Mouse (Mus musculus): ENCODE measurements around the gene Slc12a8. TPM values are rescaled to one million over a fixed set of nuclear protein-coding genes. Genes with fewer than 3 reads are reported as not detected.

The Slc12a8 gene
- polyA plus RNA-seq, 1 experiment from 2014 or later, result 0.09 TPM

DNA sequence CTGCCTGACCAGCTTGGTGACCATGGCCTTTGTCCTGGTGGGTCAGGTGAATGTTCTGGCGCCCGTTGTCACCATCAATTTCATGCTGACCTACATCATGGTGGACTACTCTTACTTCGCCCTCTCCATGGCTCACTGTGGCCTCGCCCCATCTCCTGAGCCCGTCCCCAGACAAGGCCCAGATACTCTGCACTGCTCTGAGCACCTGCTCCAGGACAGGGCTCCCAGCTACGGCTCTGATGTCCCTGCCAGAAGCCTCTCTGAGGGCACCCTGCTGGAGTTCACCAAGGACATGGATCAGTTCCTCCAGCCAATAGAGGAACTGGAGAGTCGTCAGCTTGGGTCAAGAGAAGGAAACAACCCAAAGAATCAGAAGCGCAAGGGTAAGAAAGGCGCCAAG, 107.5 kb downstream of the Slc12a8 start:
- WGBS (ENCODE audit: insufficient replicate concordance), result 66% methylated on average over 9 of the region's 9 CpGs
- Histone ChIP-seq H3K9me3 (replicated peaks) (no peaks in the 10 kb centered on the region), H3K9ac (no peak overlapping the region), H3K36me3 (replicated peaks) (no peaks in the 10 kb centered on the region), H3K4me1 (replicated peaks) (no peaks in the 10 kb centered on the region), H3K27me3 (no peaks in the 10 kb centered on the region), H3K4me2 (no peak overlapping the region), H3K27ac (replicated peaks) (no peak overlapping the region), H3K4me3 (replicated peaks) (no peak overlapping the region)
- no peak for ATAC-seq (ENCODE audit: insufficient read depth)

DNA sequence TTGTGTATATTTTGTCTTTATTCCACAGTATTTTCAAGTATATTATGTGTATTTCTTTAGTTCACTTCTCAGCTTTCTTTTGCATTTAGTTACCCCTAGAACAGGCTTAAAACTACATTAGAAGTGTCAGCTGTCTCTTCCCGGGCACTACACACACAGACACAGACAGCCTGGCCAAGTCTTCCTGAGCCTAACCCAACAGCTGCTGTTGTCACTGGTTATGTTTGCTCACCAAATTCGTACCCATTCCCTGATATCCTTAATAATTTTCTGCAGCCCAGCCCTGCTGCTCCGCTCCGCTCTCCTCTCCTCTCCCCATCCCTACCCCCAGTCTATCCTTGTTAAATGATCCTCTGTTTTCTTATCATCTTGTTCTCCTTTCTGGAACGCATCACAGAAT, 112.4 kb downstream of the Slc12a8 start:
- H3K9me3 ChIP-seq (replicated peaks), result no peaks in the 10 kb centered on the region
- ATAC-seq (ENCODE audit: insufficient read depth), result no peak
- no peaks in the 10 kb centered on the region for H3K36me3 ChIP-seq (replicated peaks)
- no peaks in the 10 kb centered on the region for H3K4me1 ChIP-seq (replicated peaks)
- WGBS (ENCODE audit: insufficient replicate concordance), result 59% methylated on average over 5 of the region's 5 CpGs
- H3K27ac ChIP-seq (replicated peaks), result no peak overlapping the region
- no peaks in the 10 kb centered on the region for H3K27me3 ChIP-seq
- H3K4me3 ChIP-seq (replicated peaks), result no peak overlapping the region
- H3K4me2 ChIP-seq, result no peak overlapping the region
- H3K9ac ChIP-seq, result no peak overlapping the region

DNA sequence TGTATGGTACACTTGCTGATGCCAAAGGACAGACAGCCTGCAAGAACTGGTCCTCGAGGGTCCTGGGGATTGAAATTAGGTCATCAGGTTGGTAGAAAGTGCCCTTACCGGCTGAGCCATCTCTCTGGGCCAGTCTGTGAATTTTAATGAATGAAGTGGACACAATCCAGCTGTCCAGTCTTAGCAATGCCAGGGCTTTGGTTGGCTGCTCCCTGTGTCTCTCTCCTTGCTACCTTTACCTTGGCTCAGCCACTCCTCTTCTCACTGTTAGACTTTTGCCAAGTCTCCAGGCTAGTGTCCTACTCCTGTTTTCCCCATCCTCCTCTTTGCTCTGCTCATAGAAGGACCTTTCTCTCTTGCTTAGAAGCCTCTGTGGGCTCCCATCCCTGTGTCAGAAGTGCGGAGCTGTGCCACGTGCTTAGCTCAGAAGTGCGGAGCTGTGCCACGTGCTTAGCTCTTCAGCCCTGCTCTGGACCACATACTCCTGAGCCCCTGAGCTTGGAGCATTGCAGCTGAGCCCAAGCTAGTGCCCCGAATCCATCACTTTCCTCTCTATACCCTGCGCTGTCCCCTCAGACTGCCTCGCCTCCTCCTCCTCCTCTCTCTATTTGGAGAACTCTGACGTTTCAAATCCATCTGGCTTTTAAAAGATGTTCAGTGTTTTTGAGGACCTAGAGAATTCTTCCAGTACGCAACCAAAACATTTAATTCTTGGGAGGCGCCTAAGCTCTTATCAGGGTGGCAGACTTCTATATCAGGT, 118.9 kb downstream of the Slc12a8 start:
- Histone ChIP-seq H3K4me3 (replicated peaks) (no peak overlapping the region), H3K4me2 (no peak overlapping the region)
- WGBS (ENCODE audit: insufficient replicate concordance), result 57% methylated on average over 12 of the region's 12 CpGs

DNA sequence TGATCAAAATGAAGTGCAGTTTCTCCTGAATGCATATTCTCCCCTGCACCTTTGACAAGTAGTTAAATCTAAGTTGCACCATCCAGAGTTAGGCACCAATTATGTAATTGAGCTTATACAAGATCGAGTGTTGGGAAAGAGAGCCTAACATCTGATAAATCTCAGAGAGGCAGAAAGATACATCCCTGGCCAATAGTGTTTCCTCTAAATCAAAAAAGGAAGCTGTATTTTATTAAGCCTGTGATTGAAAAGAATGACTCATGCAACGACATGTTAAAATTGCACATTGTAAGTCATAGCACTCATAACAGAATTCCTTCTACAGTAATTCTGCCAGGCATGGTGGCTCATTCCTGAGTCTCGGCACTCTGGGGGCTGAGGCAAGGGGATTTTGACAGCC, 124.7 kb downstream of the Slc12a8 start:
- no peaks in the 10 kb centered on the region for H3K9me3 ChIP-seq (replicated peaks)
- no peak overlapping the region for H3K27ac ChIP-seq (replicated peaks)
- ATAC-seq (ENCODE audit: insufficient read depth), result no peak
- 43% methylated on average over 3 of the region's 3 CpGs for WGBS (ENCODE audit: insufficient replicate concordance)
- H3K4me1 ChIP-seq (replicated peaks), result no peaks in the 10 kb centered on the region
- no peak overlapping the region for H3K4me3 ChIP-seq (replicated peaks)
- no peaks in the 10 kb centered on the region for H3K27me3 ChIP-seq
- H3K4me2 ChIP-seq, result no peak overlapping the region
- H3K9ac ChIP-seq, result no peak overlapping the region
- H3K36me3 ChIP-seq (replicated peaks), result no peaks in the 10 kb centered on the region

More for the DNA sequence above, 118.9 kb downstream of the Slc12a8 start:
- H3K9me3 ChIP-seq (replicated peaks), result no peaks in the 10 kb centered on the region
- H3K27me3 ChIP-seq, result no peaks in the 10 kb centered on the region
- H3K9ac ChIP-seq, result no peak overlapping the region
- H3K4me1 ChIP-seq (replicated peaks), result no peaks in the 10 kb centered on the region
- H3K36me3 ChIP-seq (replicated peaks), result no peaks in the 10 kb centered on the region
- no peak for ATAC-seq (ENCODE audit: insufficient read depth)
- no peak overlapping the region for H3K27ac ChIP-seq (replicated peaks)

DNA sequence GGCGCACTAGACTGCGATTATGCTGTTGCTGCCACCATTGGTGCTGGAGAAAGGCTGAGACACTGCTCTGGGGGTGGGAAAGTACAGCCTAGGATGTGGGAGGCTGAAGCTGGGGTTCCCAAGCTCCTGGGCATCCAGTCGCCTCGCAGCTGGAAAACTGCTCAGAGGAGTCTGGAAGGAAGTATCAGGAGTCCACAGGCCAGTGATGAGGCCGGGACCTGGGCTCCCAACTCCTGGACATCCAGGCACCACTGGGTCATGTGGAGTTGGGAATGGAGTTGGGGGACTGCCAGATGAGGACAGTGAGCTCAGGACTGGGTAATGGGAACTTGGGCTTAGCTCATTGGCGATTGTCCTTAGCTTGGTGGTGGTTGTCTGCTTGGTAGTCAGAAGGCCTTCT, 136.0 kb downstream of the Slc12a8 start:
- 72% methylated on average over 6 of the region's 6 CpGs for WGBS (ENCODE audit: insufficient replicate concordance)
- H3K9ac ChIP-seq, result no peak overlapping the region
- H3K27ac ChIP-seq (replicated peaks), result no peak overlapping the region
- no peak overlapping the region for H3K4me3 ChIP-seq (replicated peaks)
- no peak for ATAC-seq (ENCODE audit: insufficient read depth)
- H3K4me2 ChIP-seq, result no peak overlapping the region
- no peaks in the 10 kb centered on the region for H3K36me3 ChIP-seq (replicated peaks)
- no peaks in the 10 kb centered on the region for H3K4me1 ChIP-seq (replicated peaks)
- H3K9me3 ChIP-seq (replicated peaks), result no peaks in the 10 kb centered on the region
- no peaks in the 10 kb centered on the region for H3K27me3 ChIP-seq

DNA sequence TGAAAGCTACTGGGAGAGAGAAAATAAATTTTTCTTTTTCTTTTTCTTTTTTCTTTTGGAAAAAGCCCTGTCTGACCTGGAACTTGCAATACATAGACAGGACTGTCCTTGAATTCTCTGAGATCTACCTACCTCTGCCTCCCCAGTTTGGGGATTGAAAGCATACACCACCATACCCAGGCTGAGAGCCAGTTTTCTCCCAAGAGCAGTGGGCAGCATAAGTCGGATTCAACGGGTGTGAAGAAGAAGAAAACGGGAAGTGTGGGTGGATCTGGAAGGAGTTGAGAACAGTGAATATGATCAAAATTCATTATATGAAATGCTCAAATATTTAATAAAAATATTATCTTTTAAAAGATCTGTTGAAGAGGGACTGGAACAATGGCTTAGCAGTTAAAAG, 138.3 kb downstream of the Slc12a8 start:
- Histone ChIP-seq H3K27me3 (no peaks in the 10 kb centered on the region), H3K36me3 (replicated peaks) (no peaks in the 10 kb centered on the region), H3K4me1 (replicated peaks) (no peaks in the 10 kb centered on the region), H3K27ac (replicated peaks) (no peak overlapping the region), H3K9me3 (replicated peaks) (no peaks in the 10 kb centered on the region), H3K4me3 (replicated peaks) (no peak overlapping the region), H3K4me2 (no peak overlapping the region), H3K9ac (no peak overlapping the region)
- ATAC-seq (ENCODE audit: insufficient read depth), result no peak
- WGBS (ENCODE audit: insufficient replicate concordance), result 73% methylated on average over 3 of the region's 3 CpGs

DNA sequence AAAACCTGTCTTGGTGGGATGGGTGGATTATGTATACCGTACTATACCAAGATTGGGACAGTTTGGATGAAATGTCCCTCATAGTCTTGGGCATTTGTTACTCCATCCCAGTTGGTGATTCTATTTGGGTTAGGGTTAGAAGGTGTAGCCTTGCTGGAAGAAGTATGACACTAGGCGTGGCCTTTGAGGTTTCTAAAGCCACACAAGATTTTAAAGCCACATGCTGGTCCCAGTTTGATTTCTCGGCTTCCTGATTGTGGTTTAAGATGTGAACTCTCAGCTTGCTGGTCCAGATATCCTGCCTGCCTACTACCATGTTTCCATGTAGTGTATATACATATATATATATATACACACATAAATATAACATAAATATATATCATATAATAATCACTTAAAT, 140.1 kb downstream of the Slc12a8 start:
- WGBS (ENCODE audit: insufficient replicate concordance), result 37% methylated on average over 3 of the region's 3 CpGs
- Histone ChIP-seq H3K9me3 (replicated peaks) (no peaks in the 10 kb centered on the region), H3K27me3 (no peaks in the 10 kb centered on the region), H3K9ac (no peak overlapping the region), H3K36me3 (replicated peaks) (no peaks in the 10 kb centered on the region), H3K4me3 (replicated peaks) (no peak overlapping the region), H3K27ac (replicated peaks) (no peak overlapping the region), H3K4me2 (no peak overlapping the region), H3K4me1 (replicated peaks) (no peaks in the 10 kb centered on the region)
- no peak for ATAC-seq (ENCODE audit: insufficient read depth)

DNA sequence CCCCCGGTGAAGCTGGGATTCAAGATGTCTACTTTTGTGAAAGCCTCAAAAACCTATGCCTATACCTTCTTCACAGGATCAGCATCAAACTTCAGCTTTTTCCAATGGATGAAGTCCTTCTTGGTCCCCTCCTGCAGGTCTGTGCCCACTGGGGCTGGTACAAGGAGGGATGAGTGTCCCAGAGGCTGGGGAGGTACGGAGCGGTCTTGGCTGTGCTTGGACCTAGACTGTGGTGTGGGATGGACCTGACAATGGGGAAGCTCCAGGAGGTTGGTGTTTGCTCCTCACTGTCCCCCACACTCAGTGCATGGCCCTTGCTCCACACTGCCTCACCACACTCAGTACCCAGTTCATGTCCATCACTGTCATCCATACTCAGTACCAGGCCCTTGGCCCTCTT, 141.0 kb downstream of the Slc12a8 start:
- H3K27me3 ChIP-seq, result no peaks in the 10 kb centered on the region
- 75% methylated on average over 3 of the region's 3 CpGs for WGBS (ENCODE audit: insufficient replicate concordance)

DNA sequence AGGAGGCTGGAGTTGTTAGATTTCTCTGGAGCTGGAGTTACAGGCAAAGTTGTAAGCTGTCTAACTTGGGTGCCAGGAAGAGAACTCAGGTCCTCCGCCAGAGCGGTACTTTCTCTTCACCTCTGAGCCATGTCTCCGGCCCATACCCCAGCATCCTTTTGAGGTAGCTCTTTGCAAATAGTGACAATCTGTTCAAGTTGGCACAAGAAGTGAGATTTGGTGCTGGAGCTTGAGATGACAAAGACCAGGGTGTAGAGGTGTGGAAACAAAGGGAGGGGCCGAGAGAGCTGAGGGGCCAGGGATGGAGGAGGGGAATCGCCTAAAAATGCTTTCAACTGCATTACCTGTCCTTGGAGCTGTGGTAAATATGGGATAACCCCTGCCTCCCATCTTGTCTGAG, 142.4 kb downstream of the Slc12a8 start:
- no peak overlapping the region for H3K27ac ChIP-seq (replicated peaks)
- H3K36me3 ChIP-seq (replicated peaks), result no peaks in the 10 kb centered on the region
- H3K4me2 ChIP-seq, result no peak overlapping the region
- no peak for ATAC-seq (ENCODE audit: insufficient read depth)
- no peaks in the 10 kb centered on the region for H3K4me1 ChIP-seq (replicated peaks)
- H3K27me3 ChIP-seq, result no peaks in the 10 kb centered on the region
- no peak overlapping the region for H3K4me3 ChIP-seq (replicated peaks)
- no peaks in the 10 kb centered on the region for H3K9me3 ChIP-seq (replicated peaks)
- no peak overlapping the region for H3K9ac ChIP-seq
- whole genome bisulfite sequencing (ENCODE audit: insufficient replicate concordance), result 74% methylated on average over 5 of the region's 5 CpGs

More for the DNA sequence above, 141.0 kb downstream of the Slc12a8 start:
- Histone ChIP-seq H3K27ac (replicated peaks) (no peak overlapping the region), H3K36me3 (replicated peaks) (no peaks in the 10 kb centered on the region), H3K4me2 (no peak overlapping the region), H3K4me1 (replicated peaks) (no peaks in the 10 kb centered on the region), H3K9me3 (replicated peaks) (no peaks in the 10 kb centered on the region), H3K9ac (no peak overlapping the region), H3K4me3 (replicated peaks) (no peak overlapping the region)
- no peak for ATAC-seq (ENCODE audit: insufficient read depth)

DNA sequence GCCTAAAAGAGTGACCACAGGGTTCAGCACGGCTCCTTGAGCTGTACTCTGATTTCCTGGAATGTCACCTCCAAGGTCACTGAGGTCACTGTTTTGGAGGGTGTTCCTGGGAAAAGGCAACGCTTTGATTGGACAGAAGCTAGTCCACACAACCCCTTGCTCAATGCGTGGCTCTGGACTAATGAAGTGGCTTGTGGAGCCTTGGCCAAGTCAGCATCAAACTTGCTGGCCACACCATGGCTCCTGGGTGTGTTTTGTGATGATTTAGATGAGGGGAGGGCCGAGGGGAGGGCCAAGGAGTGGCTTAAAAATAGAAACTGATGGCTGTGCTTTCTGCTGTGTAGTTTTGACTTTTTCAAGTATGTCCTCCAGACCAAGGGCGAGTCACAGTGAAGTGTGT, 143.0 kb downstream of the Slc12a8 start:
- WGBS (ENCODE audit: insufficient replicate concordance), result 52% methylated on average over 5 of the region's 5 CpGs
- Histone ChIP-seq H3K27me3 (no peaks in the 10 kb centered on the region), H3K36me3 (replicated peaks) (no peaks in the 10 kb centered on the region), H3K4me3 (replicated peaks) (no peak overlapping the region), H3K9ac (no peak overlapping the region), H3K9me3 (replicated peaks) (no peaks in the 10 kb centered on the region), H3K4me1 (replicated peaks) (no peaks in the 10 kb centered on the region), H3K4me2 (no peak overlapping the region), H3K27ac (replicated peaks) (no peak overlapping the region)
- no peak for ATAC-seq (ENCODE audit: insufficient read depth)

DNA sequence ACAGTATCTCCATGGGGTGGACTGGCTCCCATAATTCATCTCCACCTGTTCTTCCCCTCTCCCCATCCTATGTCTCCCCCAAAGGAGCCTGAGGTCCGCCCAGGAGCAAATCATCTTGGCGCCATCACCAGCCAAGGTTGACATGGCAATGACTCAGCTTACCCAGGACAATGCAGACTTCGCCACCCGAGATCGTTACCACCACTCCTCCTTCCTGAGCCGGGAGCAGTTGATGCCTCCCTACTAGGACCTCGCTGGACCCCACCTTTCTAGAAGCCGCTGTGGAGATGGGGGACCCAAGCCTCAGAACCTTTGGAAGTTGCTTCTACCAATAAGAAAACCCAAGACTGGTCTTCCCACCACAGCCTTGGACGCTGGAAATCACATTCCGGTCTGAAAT, 145.7 kb downstream of the Slc12a8 start:
- H3K9ac ChIP-seq, result no peak overlapping the region
- no peak overlapping the region for H3K4me3 ChIP-seq (replicated peaks)
- H3K4me2 ChIP-seq, result no peak overlapping the region
- ATAC-seq (ENCODE audit: insufficient read depth), result no peak
- H3K27ac ChIP-seq (replicated peaks), result no peak overlapping the region
- WGBS (ENCODE audit: insufficient replicate concordance), result 77% methylated on average over 10 of the region's 10 CpGs
- no peaks in the 10 kb centered on the region for H3K36me3 ChIP-seq (replicated peaks)
- H3K4me1 ChIP-seq (replicated peaks), result no peaks in the 10 kb centered on the region
- no peaks in the 10 kb centered on the region for H3K27me3 ChIP-seq
- H3K9me3 ChIP-seq (replicated peaks), result no peaks in the 10 kb centered on the region

DNA sequence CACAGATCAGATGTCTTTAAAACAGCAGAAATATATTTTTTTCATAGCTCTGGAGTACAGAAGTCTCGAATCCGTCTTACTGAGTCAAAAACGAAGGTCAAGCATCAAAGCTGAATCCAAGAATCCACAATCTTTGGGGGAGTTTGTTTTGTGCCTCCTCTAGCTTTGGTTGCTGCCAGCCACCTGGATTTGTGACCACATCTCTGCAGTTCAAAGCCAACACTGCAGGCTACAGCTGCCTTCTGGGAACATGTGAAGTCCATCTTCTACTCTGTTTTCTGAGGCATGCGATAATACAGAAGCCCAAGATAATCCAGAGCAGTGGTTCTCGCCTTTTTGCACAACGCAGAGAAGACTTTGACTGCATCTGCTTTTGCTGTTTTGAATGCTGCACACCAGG, 149.1 kb downstream of the Slc12a8 start:
- no peak for ATAC-seq (ENCODE audit: insufficient read depth)
- Histone ChIP-seq H3K9me3 (replicated peaks) (no peaks in the 10 kb centered on the region), H3K27ac (replicated peaks) (no peak overlapping the region), H3K27me3 (no peaks in the 10 kb centered on the region), H3K4me1 (replicated peaks) (no peaks in the 10 kb centered on the region), H3K4me2 (no peak overlapping the region), H3K9ac (no peak overlapping the region), H3K4me3 (replicated peaks) (no peak overlapping the region), H3K36me3 (replicated peaks) (no peaks in the 10 kb centered on the region)
- WGBS (ENCODE audit: insufficient replicate concordance), result 67% methylated on average over 6 of the region's 6 CpGs

All from liver, embryonic 15.5 days (tissue).